In genomic region chr15:97798134-97798533, GRCm38 (mm10) we compare ENCODE assay signal across 13 mouse cellular contexts. TPM values are rescaled to one million over a fixed set of nuclear protein-coding genes. Genes with fewer than 3 reads are reported as not detected.
DNase-seq lines count a peak whose midpoint lies in the region; ATAC-seq and TF ChIP-seq lines count a peak whose summit lies in the region.
"Had no signal": no experiment of that assay in that cellular context is flagged by ENCODE, and none has a peak within 500 bp of the region (broad histone marks: within the 10 kb centered on the region; RNA-seq: fewer than 3 reads in every experiment).

No protein-coding gene starts in this region.

- H3K27ac ChIP-seq in hindbrain, embryonic 12.5 days, result no peak overlapping the region
- peak overlapping the region; percentile 25; the same call in 1 of the 2 replicates for H3K27ac ChIP-seq in midbrain, embryonic 11.5 days (ENCODE audit: low read depth, low read length)
- no peak overlapping the region for H3K27ac ChIP-seq in intestine, embryonic 15.5 days
- H3K27ac ChIP-seq: embryonic facial prominence, embryonic 13.5 days; limb, embryonic 10.5 days had no signal

- H3K4me1 ChIP-seq in G1E (ENCODE audit: insufficient read depth, low read depth, low read length), result peaks cover 65% of the 10 kb centered on the region
- H3K4me1 ChIP-seq in hindbrain, embryonic 12.5 days, result peaks cover 28% of the 10 kb centered on the region
- peaks cover 21% of the 10 kb centered on the region for H3K4me1 ChIP-seq in midbrain, embryonic 11.5 days (ENCODE audit: control insufficient read depth, insufficient read depth, low read length)
- H3K4me1 ChIP-seq in intestine, embryonic 15.5 days (replicated peaks), result no peaks in the 10 kb centered on the region

- H3K9ac ChIP-seq in hindbrain, embryonic 12.5 days, result no peak overlapping the region
- 0 out of 2 replicates have a peak overlapping the region, but pooled peaks have one; percentile 4 for H3K9ac ChIP-seq in midbrain, embryonic 11.5 days (ENCODE audit: low read length)
- H3K9ac ChIP-seq in intestine, embryonic 15.5 days, result no peak overlapping the region
- H3K9ac ChIP-seq: embryonic facial prominence, embryonic 13.5 days had no signal

- 33% methylated on average over 17 of the region's 17 CpGs for WGBS in hindbrain, embryonic 12.5 days
- 25% methylated on average over 17 of the region's 17 CpGs for WGBS in midbrain, embryonic 11.5 days
- WGBS in intestine, embryonic 15.5 days, result 67% methylated on average over 17 of the region's 17 CpGs

- intact Hi-C loops in gastrocnemius, postnatal 36 days (cut with DNase I), result no loop called here

- no peak for TF ChIP-seq CTCF in G1E (IDR thresholded peaks at IDR 0.05; ENCODE audit: low read depth, low read length)

- H3K4me3 ChIP-seq in G1E (ENCODE audit: low read depth, low read length), result no peak overlapping the region
- no peak overlapping the region for H3K4me3 ChIP-seq in hindbrain, embryonic 12.5 days
- no peak overlapping the region for H3K4me3 ChIP-seq in midbrain, embryonic 11.5 days (ENCODE audit: low read depth, low read length)
- H3K4me3 ChIP-seq in intestine, embryonic 15.5 days (replicated peaks), result no peak overlapping the region
- H3K4me3 ChIP-seq: embryonic facial prominence, embryonic 13.5 days; limb, embryonic 10.5 days; megakaryocyte, embryonic 14.5 days had no signal

- ATAC-seq in G1E (ENCODE audit: extremely low read depth, insufficient number of reproducible peaks, low FRiP score, poor library complexity, severe bottlenecking), result peak; percentile 31; the same call in 1 of the 2 replicates
- ATAC-seq in hindbrain, embryonic 12.5 days (ENCODE audit: low FRiP score), result peak; percentile 46
- ATAC-seq in midbrain, embryonic 11.5 days (ENCODE audit: low FRiP score), result peak; percentile 79
- ATAC-seq in intestine, embryonic 15.5 days, result no peak

- peaks cover 100% of the 10 kb centered on the region for H3K36me3 ChIP-seq in G1E (replicated peaks)
- peaks cover 70% of the 10 kb centered on the region for H3K36me3 ChIP-seq in hindbrain, embryonic 12.5 days
- H3K36me3 ChIP-seq in midbrain, embryonic 11.5 days (ENCODE audit: control insufficient read depth, insufficient read depth, low read length), result peaks cover 8% of the 10 kb centered on the region; the same call in 1 of the 2 replicates
- peaks cover 28% of the 10 kb centered on the region for H3K36me3 ChIP-seq in intestine, embryonic 15.5 days

- no peaks in the 10 kb centered on the region for H3K9me3 ChIP-seq in G1E (replicated peaks)
- no peaks in the 10 kb centered on the region for H3K9me3 ChIP-seq in hindbrain, embryonic 12.5 days (replicated peaks)
- H3K9me3 ChIP-seq in midbrain, embryonic 11.5 days (ENCODE audit: control insufficient read depth, low read length), result no peaks in the 10 kb centered on the region
- no peaks in the 10 kb centered on the region for H3K9me3 ChIP-seq in intestine, embryonic 15.5 days
- H3K9me3 ChIP-seq: embryonic facial prominence, embryonic 13.5 days; limb, embryonic 10.5 days; megakaryocyte, embryonic 14.5 days had no signal

- H3K27me3 ChIP-seq in G1E (ENCODE audit: insufficient read depth, low read length), result no peaks in the 10 kb centered on the region; the same call in 1 of the 2 replicates
- H3K27me3 ChIP-seq in hindbrain, embryonic 12.5 days, result no peaks in the 10 kb centered on the region
- no peaks in the 10 kb centered on the region for H3K27me3 ChIP-seq in midbrain, embryonic 11.5 days (ENCODE audit: control insufficient read depth, insufficient read depth, low read length)
- no peaks in the 10 kb centered on the region for H3K27me3 ChIP-seq in intestine, embryonic 15.5 days (replicated peaks)
- H3K27me3 ChIP-seq: embryonic facial prominence, embryonic 13.5 days; megakaryocyte, embryonic 14.5 days had no signal

- no peak overlapping the region for H3K4me2 ChIP-seq in hindbrain, embryonic 12.5 days (replicated peaks)
- no peak overlapping the region; the same call in 1 of the 2 replicates for H3K4me2 ChIP-seq in midbrain, embryonic 11.5 days
- no peak overlapping the region for H3K4me2 ChIP-seq in intestine, embryonic 15.5 days (replicated peaks)
- H3K4me2 ChIP-seq: embryonic facial prominence, embryonic 13.5 days had no signal

- DNase-seq in G1E (ENCODE audit: low spot score), result no peak
- peak; percentile 81 for DNase-seq in R1 (ENCODE audit: low read depth, low spot score)
- peak; percentile 90 for DNase-seq in midbrain, embryonic 11.5 days (ENCODE audit: low spot score, missing footprints)
- DNase-seq in T-cell, adult 2 months (ENCODE audit: low spot score), result no peak
- no peak for DNase-seq in gastrocnemius, postnatal 36 days
- DNase-seq: gastrocnemius, postnatal 25 days; kidney, postnatal 14 days; thymus, postnatal 4 days had no signal

RNA-seq across cellular contexts. Expression of gene Slc48a1, which starts 19.8 kb away (rescaled TPM):
- 210 and 256 TPM in 2 replicates for total RNA-seq in G1E (2014; fragmentation: Nextera tagmentation)
- 108 and 116 TPM in 2 replicates for total RNA-seq in G1E (2017)
- polyA plus RNA-seq in G1E (2012), result 113 and 125 TPM in 2 replicates
- polyA plus RNA-seq in hindbrain, embryonic 12.5 days (2016; fragmentation: Nextera tagmentation; extraction: Ambion mirVana), result 41.6 and 43.3 TPM in 2 replicates
- polyA plus RNA-seq in midbrain, embryonic 11.5 days (2014; fragmentation: Nextera tagmentation; extraction: Ambion mirVana), result 32.6 and 33.6 TPM in 2 replicates
- polyA plus RNA-seq in intestine, embryonic 15.5 days (2015; fragmentation: Nextera tagmentation; extraction: Ambion mirVana), result 23.9 and 25.1 TPM in 2 replicates
- total RNA-seq in gastrocnemius, postnatal 36 days (2021), result 10 to 100 TPM; 44.8 to 46.2 TPM

RNA-seq across cellular contexts. Expression of gene Rapgef3, which starts 30.4 kb away (rescaled TPM):
- total RNA-seq in G1E (2014; fragmentation: Nextera tagmentation) (not detected in 2 replicates), G1E (2017) (under 0.01 and 0.05 TPM in 2 replicates)
- polyA plus RNA-seq in G1E (2012), result 0.23 and 0.25 TPM in 2 replicates
- polyA plus RNA-seq in hindbrain, embryonic 12.5 days (2016; fragmentation: Nextera tagmentation; extraction: Ambion mirVana), result 9.1 and 10.7 TPM in 2 replicates
- polyA plus RNA-seq in midbrain, embryonic 11.5 days (2014; fragmentation: Nextera tagmentation; extraction: Ambion mirVana), result 3.0 and 3.2 TPM in 2 replicates
- polyA plus RNA-seq in intestine, embryonic 15.5 days (2015; fragmentation: Nextera tagmentation; extraction: Ambion mirVana), result 6.9 and 7.8 TPM in 2 replicates
- total RNA-seq in gastrocnemius, postnatal 36 days (2021), result 1 to 10 TPM; 5.1 to 7.7 TPM

RNA-seq across cellular contexts. Expression of gene Hdac7, which starts 46.2 kb away (rescaled TPM):
- total RNA-seq in G1E (2014; fragmentation: Nextera tagmentation) (20.4 and 21.1 TPM in 2 replicates), G1E (2017) (3.0 and 3.9 TPM in 2 replicates)
- 117 and 164 TPM in 2 replicates for polyA plus RNA-seq in G1E (2012)
- 26.7 and 29.1 TPM in 2 replicates for polyA plus RNA-seq in hindbrain, embryonic 12.5 days (2016; fragmentation: Nextera tagmentation; extraction: Ambion mirVana)
- 14.6 and 16.7 TPM in 2 replicates for polyA plus RNA-seq in midbrain, embryonic 11.5 days (2014; fragmentation: Nextera tagmentation; extraction: Ambion mirVana)
- polyA plus RNA-seq in intestine, embryonic 15.5 days (2015; fragmentation: Nextera tagmentation; extraction: Ambion mirVana), result 18.0 and 20.6 TPM in 2 replicates
- total RNA-seq in gastrocnemius, postnatal 36 days (2021), result 10 to 100 TPM; 10.6 to 11.8 TPM

Comparison
In these comparisons a context has a peak if more than half of its experiments do, and no peak if none do; other contexts are left out.
1. DNase-seq: peak in R1 (single experiment) and midbrain, embryonic 11.5 days (single experiment); none in G1E (single experiment), T-cell, adult 2 months (single experiment) and gastrocnemius, postnatal 36 days (0 of 2).